20 mouse cellular contexts compared by ENCODE assay signal in the genomic region with DNA sequence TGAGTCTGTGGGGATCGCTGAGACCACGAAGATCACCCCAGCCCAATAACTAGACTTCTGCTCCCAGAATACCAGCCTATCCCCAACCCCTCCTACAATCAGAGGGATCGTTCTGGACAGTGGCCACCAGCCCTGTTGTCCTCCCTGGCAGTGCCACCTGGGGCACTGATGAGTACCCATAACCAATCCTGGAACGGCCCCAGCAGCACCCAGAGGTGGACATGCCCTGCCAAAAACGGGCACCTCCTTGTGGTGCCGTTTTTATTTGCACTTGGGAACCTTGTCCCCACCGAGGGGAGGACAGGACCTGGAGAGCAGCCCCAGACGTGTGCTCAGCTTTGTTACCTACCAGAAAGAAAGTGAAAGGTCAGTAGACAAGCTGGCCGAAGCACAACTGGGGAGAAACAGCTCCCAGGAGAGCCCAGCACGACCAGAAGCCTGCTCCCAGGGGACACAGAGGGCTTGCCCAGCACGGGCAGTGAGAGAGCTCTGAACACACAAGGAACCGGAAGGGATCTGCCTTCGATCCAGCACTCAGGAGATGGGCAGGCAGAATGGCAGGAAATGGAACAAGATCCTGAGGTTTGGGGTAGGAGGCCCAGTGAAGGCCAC. TPM values are rescaled to one million over a fixed set of nuclear protein-coding genes. Genes with fewer than 3 reads are reported as not detected.
DNase-seq lines count a peak whose midpoint lies in the region; ATAC-seq and TF ChIP-seq lines count a peak whose summit lies in the region.
"Had no signal": no experiment of that assay in that cellular context is flagged by ENCODE, and none has a peak within 500 bp of the region (broad histone marks: within the 10 kb centered on the region; RNA-seq: fewer than 3 reads in every experiment).

No protein-coding gene starts in this region.

- H3K4me2 ChIP-seq in lung, embryonic 14.5 days, result no peak overlapping the region
- H3K4me2 ChIP-seq: embryonic facial prominence, embryonic 13.5 days; limb, embryonic 13.5 days; lung, embryonic 15.5 days; midbrain, embryonic 11.5 days had no signal

- ATAC-seq in lung, embryonic 14.5 days (ENCODE audit: insufficient read depth), result no peak
- no peak for ATAC-seq in granulocyte monocyte progenitor cell, adult 5-6 weeks (replicated peaks; ENCODE audit: poor library complexity, severe bottlenecking)
- ATAC-seq: intestine, embryonic 16.5 days had no signal

- WGBS in heart, embryonic 10.5 days, result 92% methylated on average over 13 of the region's 13 CpGs
- WGBS in lung, embryonic 14.5 days, result 86% methylated on average over 13 of the region's 13 CpGs

- intact Hi-C loops in heart, postnatal 14 days (cut with DNase I), result no loop called here

- H3K4me1 ChIP-seq in heart, embryonic 10.5 days, result no peaks in the 10 kb centered on the region
- H3K4me1 ChIP-seq in lung, embryonic 14.5 days (ENCODE audit: insufficient read depth), result no peaks in the 10 kb centered on the region
- H3K4me1 ChIP-seq: embryonic facial prominence, embryonic 13.5 days; forebrain, embryonic 10.5 days; limb, embryonic 13.5 days; lung, embryonic 15.5 days had no signal

- H3K27ac ChIP-seq in heart, embryonic 10.5 days, result no peak overlapping the region
- H3K27ac ChIP-seq in lung, embryonic 14.5 days (ENCODE audit: low read depth), result no peak overlapping the region
- H3K27ac ChIP-seq: embryonic facial prominence, embryonic 13.5 days; forebrain, embryonic 10.5 days; limb, embryonic 13.5 days; lung, embryonic 15.5 days had no signal

- no peaks in the 10 kb centered on the region for H3K9me3 ChIP-seq in heart, embryonic 10.5 days
- H3K9me3 ChIP-seq in lung, embryonic 14.5 days (ENCODE audit: low read depth, low read length), result no peaks in the 10 kb centered on the region
- H3K9me3 ChIP-seq: embryonic facial prominence, embryonic 13.5 days; forebrain, embryonic 10.5 days; limb, embryonic 13.5 days; lung, embryonic 15.5 days had no signal

- H3K36me3 ChIP-seq in heart, embryonic 10.5 days, result peaks cover 84% of the 10 kb centered on the region
- H3K36me3 ChIP-seq in lung, embryonic 14.5 days (ENCODE audit: insufficient read depth), result peaks cover 74% of the 10 kb centered on the region

- no peaks in the 10 kb centered on the region for H3K27me3 ChIP-seq in heart, embryonic 10.5 days (ENCODE audit: insufficient read depth, poor library complexity, severe bottlenecking)
- no peaks in the 10 kb centered on the region for H3K27me3 ChIP-seq in lung, embryonic 14.5 days (ENCODE audit: insufficient read depth, low read length)
- H3K27me3 ChIP-seq: embryonic facial prominence, embryonic 13.5 days; limb, embryonic 13.5 days; lung, embryonic 15.5 days had no signal

- DNase-seq in adrenal gland, postnatal 14 days, result peak; percentile 69
- no peak for DNase-seq in adrenal gland, postnatal 25 days
- DNase-seq in heart, postnatal 14 days, result peak; percentile 26 to 55
- DNase-seq in heart, embryonic 10.5 days (ENCODE audit: low spot score), result no peak
- DNase-seq in lung, embryonic 14.5 days, result no peak
- DNase-seq in lung, postnatal 25 days (ENCODE audit: low spot score), result no peak
- peak; percentile 24 for DNase-seq in kidney, postnatal 14 days
- DNase-seq: adrenal gland, adult 8-10 months; right cerebral cortex, adult 18-20 months; thymus, adult 2 months had no signal

- H3K4me3 ChIP-seq in heart, embryonic 10.5 days, result no peak overlapping the region
- H3K4me3 ChIP-seq in lung, embryonic 14.5 days (ENCODE audit: low read depth, low read length), result no peak overlapping the region
- H3K4me3 ChIP-seq: embryonic facial prominence, embryonic 13.5 days; forebrain, embryonic 10.5 days; limb, embryonic 13.5 days; lung, embryonic 15.5 days; myocyte had no signal

- TF ChIP-seq CTCF in lung, embryonic 14.5 days (IDR thresholded peaks at IDR 0.05; ENCODE audit: low read depth), result 0 out of 2 replicates have a peak, but pooled peaks have one; percentile 16

- H3K9ac ChIP-seq in lung, embryonic 14.5 days, result no peak overlapping the region
- H3K9ac ChIP-seq: embryonic facial prominence, embryonic 13.5 days; limb, embryonic 13.5 days; lung, embryonic 15.5 days had no signal

RNA-seq across cellular contexts. Expression of gene 1700001K19Rik, which starts 14.8 kb away (rescaled TPM):
- not detected in 2 replicates for total RNA-seq in adrenal gland, postnatal 14 days (2021)
- not detected in 2 replicates for total RNA-seq in adrenal gland, postnatal 25 days (2021)
- total RNA-seq in heart, postnatal 14 days (2021), result not detected
- 0.15 TPM in 1 of 2 replicates, not detected in the other for polyA plus RNA-seq in heart, embryonic 10.5 days (2016; fragmentation: Nextera tagmentation; extraction: Ambion mirVana)
- 0.34 TPM in 1 of 2 replicates, not detected in the other for polyA plus RNA-seq in lung, embryonic 14.5 days (2014; fragmentation: Nextera tagmentation; extraction: Ambion mirVana)
- total RNA-seq in granulocyte monocyte progenitor cell, adult 5-6 weeks (2014; fragmentation: Nextera tagmentation), result not detected in 2 replicates
- total RNA-seq in granulocyte monocyte progenitor cell, adult 5-6 weeks (2017), result not detected in 2 replicates
- total RNA-seq: adrenal gland, adult 8-10 months; hematopoietic stem cell, adult 5-6 weeks; layer of hippocampus, postnatal 14 days had no signal
- polyA plus RNA-seq: embryonic facial prominence, embryonic 13.5 days; forebrain, embryonic 10.5 days; intestine, embryonic 16.5 days; limb, embryonic 13.5 days; lung, embryonic 15.5 days had no signal

RNA-seq across cellular contexts. Expression of gene Hsp90aa1, which starts 35.0 kb away (rescaled TPM):
- total RNA-seq in adrenal gland, postnatal 14 days (2021), result 325 and 436 TPM in 2 replicates
- total RNA-seq in adrenal gland, postnatal 25 days (2021), result 462 and 716 TPM in 2 replicates
- 100 to 1,000 TPM in 1 of 2 experiments, 10 to 100 TPM in 1; 98.6 to 163 TPM for total RNA-seq in heart, postnatal 14 days (2021)
- 620 and 1,082 TPM in 2 replicates for polyA plus RNA-seq in heart, embryonic 10.5 days (2016; fragmentation: Nextera tagmentation; extraction: Ambion mirVana)
- polyA plus RNA-seq in lung, embryonic 14.5 days (2014; fragmentation: Nextera tagmentation; extraction: Ambion mirVana), result 829 and 905 TPM in 2 replicates
- total RNA-seq in granulocyte monocyte progenitor cell, adult 5-6 weeks (2014; fragmentation: Nextera tagmentation), result 686 and 764 TPM in 2 replicates
- 1,405 and 1,810 TPM in 2 replicates for total RNA-seq in granulocyte monocyte progenitor cell, adult 5-6 weeks (2017)

Comparison
In these comparisons a context has a peak if more than half of its experiments do, and no peak if none do; other contexts are left out.
1. DNase-seq: peak in adrenal gland, postnatal 14 days (single experiment), heart, postnatal 14 days (2 of 2) and kidney, postnatal 14 days (single experiment); none in adrenal gland, postnatal 25 days (single experiment), heart, embryonic 10.5 days (single experiment), lung, embryonic 14.5 days (single experiment) and lung, postnatal 25 days (single experiment).